Mouse (Mus musculus) kidney, embryonic 14.5 days (tissue): ENCODE results near the gene Cacna1d. TPM values are rescaled to one million over a fixed set of nuclear protein-coding genes. Genes with fewer than 3 reads are reported as not detected.

Experiments
- ATAC-seq: fragments of 200-750 bp; cut with Nextera tagmentation; 2 replicates; pipeline ENCODE4 v1.8.0; 2017; ENCODE audit warnings: moderate number of reproducible peaks, mild to moderate bottlenecking, moderate TSS enrichment, moderate library complexity; ENCODE audit not compliant: low FRiP score, low TSS enrichment
- H3K27ac ChIP-seq: fragments of 300-500 bp; sonication (generic); 2 replicates; pipeline ENCODE4 v1.5.1; 2014; ENCODE audit warnings: low read depth, mild to moderate bottlenecking, low read length, moderate library complexity, mixed read lengths
- H3K27me3 ChIP-seq: fragments of 300-500 bp; sonication (generic); 2 replicates; pipeline ENCODE4 v1.6.1; 2014; ENCODE audit warnings: mild to moderate bottlenecking, low read length; ENCODE audit not compliant: control insufficient read depth, insufficient read depth
- H3K36me3 ChIP-seq: fragments of 300-500 bp; sonication (generic); 2 replicates; pipeline ENCODE4 v1.6.1; 2014; ENCODE audit warnings: low read length, mixed read lengths; ENCODE audit not compliant: control insufficient read depth, insufficient read depth
- H3K4me1 ChIP-seq: fragments of 300-500 bp; sonication (generic); 2 replicates; pipeline ENCODE4 v1.6.1; 2014; ENCODE audit warnings: low read length, mixed read lengths; ENCODE audit not compliant: control insufficient read depth, insufficient read depth
- H3K4me2 ChIP-seq: fragments of 300-500 bp; sonication (generic); replicated peaks from 2 replicates; pipeline ENCODE4 v1.6.1; 2014; ENCODE audit warnings: low read depth, mild to moderate bottlenecking, low read length
- H3K4me3 ChIP-seq: fragments of 300-500 bp; sonication (generic); 2 replicates; pipeline ENCODE4 v1.5.1; 2014; ENCODE audit warnings: mild to moderate bottlenecking, low read length
- H3K9ac ChIP-seq: fragments of 300-500 bp; sonication (generic); 2 replicates; pipeline ENCODE4 v1.6.1; 2014; ENCODE audit warnings: low read depth, mild to moderate bottlenecking, low read length, moderate library complexity
- H3K9me3 ChIP-seq: fragments of 300-500 bp; sonication (generic); 2 replicates; pipeline ENCODE4 v1.6.1; 2016; ENCODE audit warnings: low read length; ENCODE audit not compliant: control insufficient read depth
- WGBS: fragments of 180-500 bp; shearing (Covaris S2); extraction: QIAGEN DNeasy Blood & Tissue Kit; methylation state at CpG from one replicate; pipeline ENCODE4 v1.1.7; 2014; 5-methylcytosine and 5-hydroxymethylcytosine counted together
- polyA plus RNA-seq: library from polyadenylated mRNA; unstranded; fragments of >200 nt; fragmentation: Nextera tagmentation; extraction: Ambion mirVana; gene quantifications from 2 replicates; pipeline ENCODE4 v1.2.1, GENCODE M21; 2014

Gene Cacna1d
- polyA plus RNA-seq, 1 experiment from 2014 or later: 5.1 TPM

GRCm38 (mm10) chr14:30129378-30129777 lies 361.9 kb downstream of the Cacna1d start:
- Histone ChIP-seq H3K36me3 (no peaks in the 10 kb centered on the region), H3K9me3 (no peaks in the 10 kb centered on the region), H3K4me1 (no peaks in the 10 kb centered on the region), H3K4me2 (no peak overlapping the region), H3K27me3 (no peaks in the 10 kb centered on the region), H3K9ac (no peak overlapping the region), H3K27ac (no peak overlapping the region), H3K4me3 (no peak overlapping the region)
- no peak for ATAC-seq
- WGBS: 37% methylated on average over 9 of the region's 9 CpGs

GRCm38 (mm10) chr14:30124951-30125690 lies 366.1 kb downstream of the Cacna1d start:
- 59% methylated on average over 20 of the region's 20 CpGs for WGBS
- no peak for ATAC-seq

GRCm38 (mm10) chr14:30120023-30120422 lies 371.2 kb downstream of the Cacna1d start:
- H3K4me2 ChIP-seq: no peak overlapping the region
- no peaks in the 10 kb centered on the region for H3K36me3 ChIP-seq
- H3K4me1 ChIP-seq: no peaks in the 10 kb centered on the region
- no peaks in the 10 kb centered on the region for H3K27me3 ChIP-seq
- no peak overlapping the region for H3K27ac ChIP-seq
- H3K4me3 ChIP-seq: no peak overlapping the region
- no peak for ATAC-seq
- WGBS: 73% methylated on average over 5 of the region's 5 CpGs
- no peaks in the 10 kb centered on the region for H3K9me3 ChIP-seq
- no peak overlapping the region for H3K9ac ChIP-seq

More at GRCm38 (mm10) chr14:30124951-30125690, 366.1 kb downstream of the Cacna1d start:
- H3K27ac ChIP-seq: no peak overlapping the region
- H3K4me3 ChIP-seq: no peak overlapping the region
- H3K27me3 ChIP-seq: no peaks in the 10 kb centered on the region
- no peaks in the 10 kb centered on the region for H3K36me3 ChIP-seq
- H3K4me1 ChIP-seq: no peaks in the 10 kb centered on the region
- H3K4me2 ChIP-seq: no peak overlapping the region
- no peak overlapping the region for H3K9ac ChIP-seq
- no peaks in the 10 kb centered on the region for H3K9me3 ChIP-seq

- Histone ChIP-seq H3K27me3 (no peaks in the 10 kb centered on the region), H3K4me3 (no peak overlapping the region), H3K36me3 (no peaks in the 10 kb centered on the region), H3K9ac (no peak overlapping the region), H3K27ac (no peak overlapping the region), H3K4me1 (no peaks in the 10 kb centered on the region), H3K4me2 (no peak overlapping the region), H3K9me3 (no peaks in the 10 kb centered on the region)
- ATAC-seq: no peak
- 57% methylated on average over 9 of the region's 9 CpGs for WGBS
These were observed 377.7 kb downstream of the Cacna1d start for GRCm38 (mm10) chr14:30113392-30114108.

- Histone ChIP-seq H3K4me3 (no peak overlapping the region), H3K4me1 (no peaks in the 10 kb centered on the region), H3K36me3 (no peaks in the 10 kb centered on the region), H3K9ac (no peak overlapping the region), H3K4me2 (no peak overlapping the region), H3K27me3 (no peaks in the 10 kb centered on the region), H3K9me3 (no peaks in the 10 kb centered on the region), H3K27ac (no peak overlapping the region)
- 61% methylated on average over 2 of the region's 2 CpGs for WGBS
- ATAC-seq: no peak
These were observed 382.2 kb downstream of the Cacna1d start for GRCm38 (mm10) chr14:30109079-30109478.

GRCm38 (mm10) chr14:30106550-30106949 lies 384.7 kb downstream of the Cacna1d start:
- no peak overlapping the region for H3K9ac ChIP-seq
- H3K27ac ChIP-seq: no peak overlapping the region
- H3K27me3 ChIP-seq: no peaks in the 10 kb centered on the region
- H3K4me1 ChIP-seq: no peaks in the 10 kb centered on the region
- no peaks in the 10 kb centered on the region for H3K9me3 ChIP-seq
- no peaks in the 10 kb centered on the region for H3K36me3 ChIP-seq
- 89% methylated on average over 4 of the region's 4 CpGs for WGBS
- ATAC-seq: no peak
- no peak overlapping the region for H3K4me2 ChIP-seq
- no peak overlapping the region for H3K4me3 ChIP-seq

- Histone ChIP-seq H3K9me3 (no peaks in the 10 kb centered on the region), H3K4me1 (no peaks in the 10 kb centered on the region), H3K4me3 (no peak overlapping the region), H3K36me3 (no peaks in the 10 kb centered on the region), H3K4me2 (no peak overlapping the region), H3K27me3 (no peaks in the 10 kb centered on the region), H3K27ac (no peak overlapping the region), H3K9ac (no peak overlapping the region)
- 64% methylated on average over 6 of the region's 6 CpGs for WGBS
- ATAC-seq: no peak
These were observed 385.7 kb downstream of the Cacna1d start for GRCm38 (mm10) chr14:30105551-30105950.

GRCm38 (mm10) chr14:30103946-30104536 lies 387.2 kb downstream of the Cacna1d start:
- Histone ChIP-seq H3K36me3 (no peaks in the 10 kb centered on the region), H3K4me2 (no peak overlapping the region), H3K9me3 (no peaks in the 10 kb centered on the region), H3K9ac (no peak overlapping the region), H3K27me3 (no peaks in the 10 kb centered on the region), H3K27ac (no peak overlapping the region), H3K4me1 (no peaks in the 10 kb centered on the region), H3K4me3 (no peak overlapping the region)
- 61% methylated on average over 8 of the region's 8 CpGs for WGBS
- ATAC-seq: no peak

- no peak overlapping the region for H3K4me2 ChIP-seq
- 62% methylated on average over 5 of the region's 5 CpGs for WGBS
- no peak overlapping the region for H3K9ac ChIP-seq
- H3K9me3 ChIP-seq: no peaks in the 10 kb centered on the region
- no peaks in the 10 kb centered on the region for H3K27me3 ChIP-seq
- H3K27ac ChIP-seq: no peak overlapping the region
- no peaks in the 10 kb centered on the region for H3K4me1 ChIP-seq
- H3K4me3 ChIP-seq: no peak overlapping the region
- ATAC-seq: no peak
- H3K36me3 ChIP-seq: no peaks in the 10 kb centered on the region
These were observed 394.0 kb downstream of the Cacna1d start for GRCm38 (mm10) chr14:30097239-30097638.
